Mouse (Mus musculus): ENCODE measurements around the gene Frzb. TPM values are rescaled to one million over a fixed set of nuclear protein-coding genes. Genes with fewer than 3 reads are reported as not detected.
"Not testable (repeated sequence)": the region's sequence is repeated elsewhere in the genome, so short reads cannot be mapped to it uniquely, and the experiment has no call there.

Gene Frzb
- 0.86 and 0.93 TPM in 2 replicates for polyA plus RNA-seq (2012; rRNA removed)

DNA sequence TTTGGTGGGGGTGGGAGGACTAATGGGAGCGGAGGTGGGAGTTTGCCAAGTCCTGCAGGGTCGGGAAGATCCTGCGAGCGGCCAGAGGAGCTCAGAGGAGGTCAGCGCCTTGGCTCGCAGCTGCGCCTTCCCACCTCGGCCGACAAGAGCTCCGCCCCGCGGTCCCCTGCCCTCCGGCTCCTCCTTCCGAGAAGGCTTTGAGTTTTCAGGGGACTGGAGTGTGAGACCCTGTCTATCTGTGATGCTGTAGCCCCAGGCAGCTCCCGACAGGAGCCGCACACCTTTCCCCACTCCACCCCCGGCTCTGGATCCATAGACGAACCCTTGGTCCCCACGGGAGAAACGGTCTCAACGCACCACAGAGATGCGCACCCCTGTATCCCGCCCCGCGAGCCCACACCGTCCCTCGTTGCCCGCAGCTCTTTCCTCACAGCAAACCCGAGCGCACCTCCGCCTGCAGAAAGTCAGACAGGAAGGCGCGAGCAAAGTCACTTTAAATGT, at the start of gene Frzb:
Frzb (minus strand) TSS at position 335 of the 501 bp plus-strand sequence.
- peaks cover 27% of the 10 kb centered on the region for H3K27me3 ChIP-seq (ENCODE audit: control insufficient read depth, insufficient read depth, low read length)
- TF ChIP-seq CTCF (IDR thresholded peaks at IDR 0.05; ENCODE audit: extremely low read depth, insufficient read length, insufficient replicate concordance, low read depth, low read length) (no peak), POLR2A (IDR thresholded peaks at IDR 0.05; ENCODE audit: low read depth, low read length) (no peak)
- H3K4me1 ChIP-seq (ENCODE audit: control insufficient read depth, insufficient read depth, insufficient read length, low read length): peaks cover 8% of the 10 kb centered on the region
- no peaks in the 10 kb centered on the region for H3K36me3 ChIP-seq (ENCODE audit: control insufficient read depth, insufficient read depth, low read length)
- 1% methylated on average over 33 of the region's 33 CpGs for WGBS
- H3K4me3 ChIP-seq (ENCODE audit: low read depth, low read length): peak within 1 kb of the TSS; percentile 62
- no peak within 1 kb of the TSS for H3K27ac ChIP-seq (ENCODE audit: insufficient read depth, low read depth, low read length)

DNA sequence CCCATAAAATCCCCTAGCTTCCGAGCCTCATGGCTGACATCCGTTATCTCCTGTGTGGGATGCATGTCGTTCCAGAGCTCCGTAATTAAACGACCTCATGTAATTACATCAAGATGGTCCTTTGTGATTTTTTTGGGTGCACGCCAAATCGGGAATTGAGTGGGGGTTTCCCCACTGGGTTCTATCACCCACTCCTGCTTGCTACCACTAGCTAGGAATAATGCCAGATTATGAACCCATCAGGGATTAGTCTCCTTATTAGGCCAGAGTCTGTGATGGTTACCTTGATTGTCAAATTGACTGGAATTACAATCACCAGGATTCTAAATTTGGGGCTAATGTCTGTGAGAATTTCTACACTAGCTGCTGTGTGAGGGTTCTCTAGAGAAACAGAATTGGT, 47.9 kb upstream of the Frzb start:
- H3K27me3 ChIP-seq (ENCODE audit: control insufficient read depth, insufficient read depth, low read length); H3K4me3 ChIP-seq (ENCODE audit: low read depth, low read length); H3K27ac ChIP-seq (ENCODE audit: insufficient read depth, low read depth, low read length); H3K4me1 ChIP-seq (ENCODE audit: control insufficient read depth, insufficient read depth, insufficient read length, low read length); H3K36me3 ChIP-seq (ENCODE audit: control insufficient read depth, insufficient read depth, low read length): not testable (repeated sequence)
- WGBS: 76% methylated on average over 7 of the region's 7 CpGs

DNA sequence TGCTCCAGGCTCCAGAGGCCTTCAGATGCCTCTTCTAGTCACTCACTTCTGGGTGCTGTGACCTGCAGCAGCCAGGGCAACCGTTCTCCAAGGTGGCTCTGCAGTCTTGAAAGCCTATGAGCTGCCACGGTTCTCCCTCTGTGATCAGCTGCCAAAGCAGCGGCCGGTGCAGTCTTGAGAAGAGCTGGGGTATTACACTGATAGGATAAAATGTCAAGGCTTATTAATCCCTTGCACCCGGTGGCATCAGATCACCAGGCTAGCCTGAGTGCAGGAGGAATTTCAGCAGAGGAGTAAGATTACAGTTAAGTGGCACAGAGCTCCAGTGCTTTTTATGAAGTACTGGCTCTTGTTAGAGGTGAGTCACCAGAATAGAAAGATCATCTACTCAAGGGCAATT, 39.4 kb upstream of the Frzb start:
- Histone ChIP-seq H3K4me3 (ENCODE audit: low read depth, low read length) (no peak overlapping the region), H3K27me3 (ENCODE audit: control insufficient read depth, insufficient read depth, low read length) (no peaks in the 10 kb centered on the region), H3K4me1 (ENCODE audit: control insufficient read depth, insufficient read depth, insufficient read length, low read length) (no peaks in the 10 kb centered on the region), H3K27ac (ENCODE audit: insufficient read depth, low read depth, low read length) (no peak overlapping the region), H3K36me3 (ENCODE audit: control insufficient read depth, insufficient read depth, low read length) (no peaks in the 10 kb centered on the region)
- 75% methylated on average over 5 of the region's 5 CpGs for WGBS
- TF ChIP-seq POLR2A (IDR thresholded peaks at IDR 0.05; ENCODE audit: low read depth, low read length) (no peak), CTCF (IDR thresholded peaks at IDR 0.05; ENCODE audit: extremely low read depth, insufficient read length, insufficient replicate concordance, low read depth, low read length) (no peak)

DNA sequence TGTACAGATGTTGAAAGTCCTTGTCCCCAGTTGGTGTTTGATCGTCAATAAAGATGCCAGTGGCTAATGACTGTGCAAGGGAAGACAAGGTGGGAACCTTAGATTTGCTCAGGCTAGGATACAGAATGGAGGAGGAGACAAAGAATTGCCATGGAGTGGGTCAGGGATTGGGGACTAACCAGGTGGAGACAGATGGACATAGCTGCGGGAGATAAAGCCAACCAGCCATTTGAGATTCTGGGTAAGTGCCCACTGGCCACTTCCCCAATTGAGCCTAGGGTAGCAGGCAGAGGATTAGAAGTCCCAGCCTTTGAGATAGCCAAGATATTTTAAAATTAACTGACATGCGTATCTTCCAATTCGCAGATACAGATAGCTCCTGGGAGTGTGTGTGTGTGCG, 37.5 kb upstream of the Frzb start:
- TF ChIP-seq POLR2A (IDR thresholded peaks at IDR 0.05; ENCODE audit: low read depth, low read length) (no peak), CTCF (IDR thresholded peaks at IDR 0.05; ENCODE audit: extremely low read depth, insufficient read length, insufficient replicate concordance, low read depth, low read length) (no peak)
- Histone ChIP-seq H3K27ac (ENCODE audit: insufficient read depth, low read depth, low read length) (no peak overlapping the region), H3K36me3 (ENCODE audit: control insufficient read depth, insufficient read depth, low read length) (no peaks in the 10 kb centered on the region), H3K4me3 (ENCODE audit: low read depth, low read length) (no peak overlapping the region), H3K27me3 (ENCODE audit: control insufficient read depth, insufficient read depth, low read length) (no peaks in the 10 kb centered on the region), H3K4me1 (ENCODE audit: control insufficient read depth, insufficient read depth, insufficient read length, low read length) (no peaks in the 10 kb centered on the region)
- WGBS: 94% methylated on average over 5 of the region's 5 CpGs

DNA sequence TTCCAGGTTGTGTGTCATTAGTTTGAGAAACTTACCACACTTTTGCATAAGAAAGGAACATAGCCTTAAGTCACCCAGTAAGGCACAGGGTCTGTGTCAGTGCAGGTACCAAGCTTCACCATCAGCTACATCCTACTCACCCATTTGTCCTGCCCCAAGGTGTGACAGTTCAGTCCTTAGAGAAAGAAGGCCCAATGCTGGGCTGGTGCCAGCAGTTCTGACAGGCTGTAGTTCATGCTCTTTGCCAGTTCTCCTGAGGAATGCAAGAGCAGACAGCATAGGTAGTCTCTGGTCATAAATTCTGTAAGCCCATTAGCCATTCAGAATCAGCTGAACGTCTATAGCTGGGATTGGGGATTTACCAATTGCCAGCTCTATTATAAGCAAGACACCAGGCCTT, 28.4 kb upstream of the Frzb start:
- H3K27me3 ChIP-seq (ENCODE audit: control insufficient read depth, insufficient read depth, low read length): no peaks in the 10 kb centered on the region
- H3K36me3 ChIP-seq (ENCODE audit: control insufficient read depth, insufficient read depth, low read length): no peaks in the 10 kb centered on the region
- no peak overlapping the region for H3K4me3 ChIP-seq (ENCODE audit: low read depth, low read length)
- H3K27ac ChIP-seq (ENCODE audit: insufficient read depth, low read depth, low read length): no peak overlapping the region
- WGBS: 57% methylated on average over 1 of the region's 1 CpGs
- no peaks in the 10 kb centered on the region for H3K4me1 ChIP-seq (ENCODE audit: control insufficient read depth, insufficient read depth, insufficient read length, low read length)
- no peak for TF ChIP-seq CTCF (IDR thresholded peaks at IDR 0.05; ENCODE audit: extremely low read depth, insufficient read length, insufficient replicate concordance, low read depth, low read length)
- no peak for TF ChIP-seq POLR2A (IDR thresholded peaks at IDR 0.05; ENCODE audit: low read depth, low read length)

DNA sequence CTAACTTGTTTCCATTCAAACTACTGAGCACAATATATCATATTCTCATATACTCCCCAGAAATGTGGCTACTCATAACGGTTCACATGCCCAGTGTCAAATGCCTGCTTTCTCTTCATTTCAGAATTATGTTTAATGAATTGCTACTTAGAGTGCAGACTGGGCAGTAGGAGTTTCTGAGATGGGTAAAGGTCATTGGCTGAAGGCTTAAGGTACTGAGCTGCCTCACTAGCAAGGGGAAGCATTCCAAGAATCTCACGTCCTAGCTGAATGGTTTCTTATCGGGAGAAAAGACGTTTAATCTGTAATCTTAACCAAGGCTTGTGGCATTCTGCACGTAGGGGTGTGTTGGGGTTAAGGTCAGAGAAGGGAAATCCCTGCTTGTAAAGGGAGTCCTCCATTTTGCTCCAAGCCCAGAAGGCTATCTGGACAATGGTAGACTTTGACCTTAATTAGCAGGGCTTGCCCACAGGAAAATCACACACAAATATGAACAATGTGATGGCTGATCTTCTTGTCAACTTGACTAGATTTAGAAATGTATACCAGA, 26.9 kb upstream of the Frzb start:
- Histone ChIP-seq H3K27ac (ENCODE audit: insufficient read depth, low read depth, low read length) (no peak overlapping the region), H3K4me3 (ENCODE audit: low read depth, low read length) (no peak overlapping the region), H3K27me3 (ENCODE audit: control insufficient read depth, insufficient read depth, low read length) (no peaks in the 10 kb centered on the region), H3K36me3 (ENCODE audit: control insufficient read depth, insufficient read depth, low read length) (no peaks in the 10 kb centered on the region), H3K4me1 (ENCODE audit: control insufficient read depth, insufficient read depth, insufficient read length, low read length) (no peaks in the 10 kb centered on the region)
- WGBS: 39% methylated on average over 5 of the region's 5 CpGs
- TF ChIP-seq POLR2A (IDR thresholded peaks at IDR 0.05; ENCODE audit: low read depth, low read length) (no peak), CTCF (IDR thresholded peaks at IDR 0.05; ENCODE audit: extremely low read depth, insufficient read length, insufficient replicate concordance, low read depth, low read length) (no peak)

DNA sequence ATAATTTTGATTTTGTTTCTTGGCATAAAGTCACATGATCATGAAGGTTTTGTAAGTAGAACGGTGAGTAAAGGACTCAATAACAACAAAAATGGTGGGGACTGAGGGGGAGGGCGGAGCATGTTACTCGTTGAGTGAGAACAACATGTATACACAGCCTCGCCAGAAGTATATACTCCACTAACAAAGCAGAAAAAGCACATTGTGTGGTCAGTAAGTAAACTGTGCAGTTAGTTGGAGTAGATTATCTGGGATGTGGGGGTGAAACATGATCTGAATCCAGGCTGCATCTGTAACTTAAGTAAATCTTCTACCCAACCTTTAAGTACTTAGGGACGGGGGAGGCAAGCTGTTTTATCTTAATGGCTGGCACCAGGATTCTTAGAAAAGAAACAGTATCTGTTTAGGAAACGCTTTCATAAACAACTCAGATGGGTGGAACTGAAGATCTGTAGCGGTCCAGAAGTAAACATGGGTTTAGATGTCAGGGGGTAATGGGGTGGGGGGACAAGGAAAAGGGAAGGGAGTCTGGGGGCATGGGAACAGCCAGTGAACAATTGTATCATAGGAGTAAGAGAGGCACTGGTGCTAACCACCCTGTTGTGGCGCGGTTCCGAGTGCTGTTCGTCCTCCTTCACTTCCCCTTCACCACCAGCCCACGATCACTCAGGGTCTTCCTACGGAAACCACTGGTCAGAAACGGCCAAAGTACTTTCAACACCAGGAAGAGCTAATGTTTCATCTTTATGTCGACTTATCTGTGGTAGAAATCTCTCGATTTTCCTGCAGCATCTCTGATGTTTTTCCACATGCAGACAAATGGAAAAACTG, 18.8 kb upstream of the Frzb start:
- WGBS: 65% methylated on average over 16 of the region's 16 CpGs
- Histone ChIP-seq H3K27me3 (ENCODE audit: control insufficient read depth, insufficient read depth, low read length) (no peaks in the 10 kb centered on the region), H3K27ac (ENCODE audit: insufficient read depth, low read depth, low read length) (no peak overlapping the region), H3K4me1 (ENCODE audit: control insufficient read depth, insufficient read depth, insufficient read length, low read length) (no peaks in the 10 kb centered on the region), H3K36me3 (ENCODE audit: control insufficient read depth, insufficient read depth, low read length) (no peaks in the 10 kb centered on the region), H3K4me3 (ENCODE audit: low read depth, low read length) (no peak overlapping the region)
- TF ChIP-seq CTCF (IDR thresholded peaks at IDR 0.05; ENCODE audit: extremely low read depth, insufficient read length, insufficient replicate concordance, low read depth, low read length) (no peak), POLR2A (IDR thresholded peaks at IDR 0.05; ENCODE audit: low read depth, low read length) (no peak)

Measured in small intestine, adult 2 months (tissue).